Mouse (Mus musculus): Measurements from ENCODE around the gene Wfdc15a. TPM values are rescaled to one million over a fixed set of nuclear protein-coding genes. Genes with fewer than 3 reads are reported as not detected.

Wfdc15a gene
- polyA plus RNA-seq, 1 experiment from 2014 or later, result not detected

- no peak overlapping the region for H3K27ac ChIP-seq
- H3K9me3 ChIP-seq, result no peaks in the 10 kb centered on the region
- 80% methylated on average over 5 of the region's 5 CpGs for WGBS
- H3K4me1 ChIP-seq, result no peaks in the 10 kb centered on the region
- H3K4me3 ChIP-seq, result no peak overlapping the region
- no peak for ATAC-seq (ENCODE audit: low FRiP score, low read depth)
- H3K4me2 ChIP-seq (replicated peaks), result no peak overlapping the region
- H3K36me3 ChIP-seq, result no peaks in the 10 kb centered on the region
- H3K27me3 ChIP-seq, result no peaks in the 10 kb centered on the region
- H3K9ac ChIP-seq, result no peak overlapping the region
Observed at GRCm38 (mm10) chr2:164194959-164195630, 4.8 kb downstream of the Wfdc15a start.

DNA sequence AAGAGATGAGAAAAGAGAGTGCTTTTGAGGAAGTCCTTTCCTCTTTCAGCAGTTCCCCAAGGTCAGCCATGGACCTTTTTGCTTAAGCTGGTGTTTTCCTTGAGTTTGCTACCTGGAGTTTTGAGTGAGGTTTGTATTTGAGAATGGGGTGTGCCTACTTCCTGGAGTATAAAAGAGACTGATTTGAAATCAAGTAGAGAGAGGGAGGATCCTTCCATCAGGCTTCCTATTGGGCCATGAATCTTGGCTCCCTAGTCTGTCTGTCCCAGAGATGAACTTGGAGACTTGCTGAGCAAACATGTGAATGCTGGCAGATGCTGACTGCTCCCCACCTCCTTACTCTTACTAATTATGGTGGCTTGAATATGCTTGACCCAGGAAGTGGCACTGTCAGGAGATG is 7.7 kb downstream of the Wfdc15a start:
- Histone ChIP-seq H3K9ac (no peak overlapping the region), H3K36me3 (no peaks in the 10 kb centered on the region), H3K4me3 (no peak overlapping the region), H3K9me3 (no peaks in the 10 kb centered on the region), H3K4me1 (no peaks in the 10 kb centered on the region), H3K27ac (no peak overlapping the region), H3K4me2 (replicated peaks) (no peak overlapping the region), H3K27me3 (no peaks in the 10 kb centered on the region)
- no peak for ATAC-seq (ENCODE audit: low FRiP score, low read depth)

DNA sequence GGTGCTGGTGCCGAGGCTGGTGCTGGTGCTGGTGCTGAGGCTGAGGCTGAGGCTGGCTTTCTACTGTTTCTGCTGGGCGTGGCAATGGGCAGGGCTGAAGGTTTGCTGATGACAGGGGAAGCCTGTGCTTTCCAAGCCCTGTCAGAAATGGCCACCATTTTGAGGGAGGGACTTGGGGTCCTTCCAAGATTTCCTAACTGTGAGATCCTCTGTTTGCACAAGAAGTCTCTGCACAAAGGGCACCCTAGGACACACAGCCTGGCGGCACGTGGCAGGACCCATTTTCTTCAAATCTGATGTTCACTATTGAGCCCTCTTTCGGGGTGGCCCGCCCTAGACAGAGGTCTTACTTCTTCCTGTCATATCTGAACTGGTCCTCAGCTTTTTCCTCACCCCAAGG is 9.4 kb downstream of the Wfdc15a start, which contains the start of gene Wfdc12:
TSS of gene Wfdc12 (minus strand) at position 33 of the 400 bp plus-strand sequence.
- Histone ChIP-seq H3K4me3 (no peak within 1 kb of the TSS), H3K27ac (no peak within 1 kb of the TSS), H3K9ac (no peak within 1 kb of the TSS), H3K9me3 (no peaks in the 10 kb centered on the region), H3K4me2 (replicated peaks) (no peak within 1 kb of the TSS), H3K4me1 (no peaks in the 10 kb centered on the region), H3K36me3 (no peaks in the 10 kb centered on the region), H3K27me3 (no peaks in the 10 kb centered on the region)
- 90% methylated on average over 6 of the region's 6 CpGs for WGBS
- ATAC-seq (ENCODE audit: low FRiP score, low read depth), result no peak

- H3K9me3 ChIP-seq, result no peaks in the 10 kb centered on the region
- no peaks in the 10 kb centered on the region for H3K36me3 ChIP-seq
- no peak overlapping the region for H3K9ac ChIP-seq
- ATAC-seq (ENCODE audit: low FRiP score, low read depth), result no peak
- no peak overlapping the region for H3K4me3 ChIP-seq
- WGBS, result 28% methylated on average over 5 of the region's 5 CpGs
- no peaks in the 10 kb centered on the region for H3K27me3 ChIP-seq
- peaks cover 12% of the 10 kb centered on the region for H3K4me1 ChIP-seq
- no peak overlapping the region for H3K4me2 ChIP-seq (replicated peaks)
- H3K27ac ChIP-seq, result no peak overlapping the region
Observed at GRCm38 (mm10) chr2:164188722-164189121, 11.2 kb downstream of the Wfdc15a start.

- no peaks in the 10 kb centered on the region for H3K36me3 ChIP-seq
Observed at GRCm38 (mm10) chr2:164184145-164184719, 15.7 kb downstream of the Wfdc15a start.

GRCm38 (mm10) chr2:164183340-164183739 is 16.6 kb downstream of the Wfdc15a start:
- WGBS, result 59% methylated on average over 9 of the region's 9 CpGs
- Histone ChIP-seq H3K9ac (no peak overlapping the region), H3K4me2 (replicated peaks) (no peak overlapping the region), H3K36me3 (no peaks in the 10 kb centered on the region), H3K27ac (no peak overlapping the region), H3K27me3 (peaks cover 4% of the 10 kb centered on the region; the same call in 1 of the 2 replicates), H3K9me3 (no peaks in the 10 kb centered on the region), H3K4me3 (no peak overlapping the region), H3K4me1 (peaks cover 18% of the 10 kb centered on the region)
- no peak for ATAC-seq (ENCODE audit: low FRiP score, low read depth)

More at GRCm38 (mm10) chr2:164184145-164184719, 15.7 kb downstream of the Wfdc15a start:
- Histone ChIP-seq H3K4me3 (no peak overlapping the region), H3K4me1 (peaks cover 18% of the 10 kb centered on the region), H3K27me3 (no peaks in the 10 kb centered on the region; the same call in 1 of the 2 replicates), H3K9me3 (no peaks in the 10 kb centered on the region), H3K4me2 (replicated peaks) (no peak overlapping the region), H3K9ac (no peak overlapping the region), H3K27ac (peak overlapping the region; percentile 28; the same call in 1 of the 2 replicates)
- ATAC-seq (ENCODE audit: low FRiP score, low read depth), result no peak
- WGBS, result 43% methylated on average over 9 of the region's 9 CpGs

- WGBS, result 71% methylated on average over 7 of the region's 7 CpGs
- Histone ChIP-seq H3K27ac (no peak within 1 kb of the TSS), H3K9ac (no peak within 1 kb of the TSS), H3K4me2 (replicated peaks) (no peak within 1 kb of the TSS), H3K4me1 (peaks cover 18% of the 10 kb centered on the region), H3K4me3 (no peak within 1 kb of the TSS), H3K9me3 (no peaks in the 10 kb centered on the region), H3K27me3 (peaks cover 10% of the 10 kb centered on the region; the same call in 1 of the 2 replicates), H3K36me3 (no peaks in the 10 kb centered on the region)
- ATAC-seq (ENCODE audit: low FRiP score, low read depth), result no peak
Observed at GRCm38 (mm10) chr2:164182692-164183255, 17.2 kb downstream of the Wfdc15a start, which contains the start of gene Wfdc5. Gene Wfdc5 (minus strand): TSS chr2:164182742.

- no peak overlapping the region for H3K4me2 ChIP-seq (replicated peaks)
- WGBS, result 83% methylated on average over 4 of the region's 4 CpGs
- no peak overlapping the region for H3K27ac ChIP-seq
- H3K27me3 ChIP-seq, result peaks cover 13% of the 10 kb centered on the region; the same call in 1 of the 2 replicates
- H3K9ac ChIP-seq, result no peak overlapping the region
- no peaks in the 10 kb centered on the region for H3K36me3 ChIP-seq
- ATAC-seq (ENCODE audit: low FRiP score, low read depth), result no peak
- H3K4me3 ChIP-seq, result no peak overlapping the region
- no peaks in the 10 kb centered on the region for H3K9me3 ChIP-seq
- peaks cover 20% of the 10 kb centered on the region for H3K4me1 ChIP-seq
Observed at GRCm38 (mm10) chr2:164180770-164181169, 19.2 kb downstream of the Wfdc15a start.

DNA sequence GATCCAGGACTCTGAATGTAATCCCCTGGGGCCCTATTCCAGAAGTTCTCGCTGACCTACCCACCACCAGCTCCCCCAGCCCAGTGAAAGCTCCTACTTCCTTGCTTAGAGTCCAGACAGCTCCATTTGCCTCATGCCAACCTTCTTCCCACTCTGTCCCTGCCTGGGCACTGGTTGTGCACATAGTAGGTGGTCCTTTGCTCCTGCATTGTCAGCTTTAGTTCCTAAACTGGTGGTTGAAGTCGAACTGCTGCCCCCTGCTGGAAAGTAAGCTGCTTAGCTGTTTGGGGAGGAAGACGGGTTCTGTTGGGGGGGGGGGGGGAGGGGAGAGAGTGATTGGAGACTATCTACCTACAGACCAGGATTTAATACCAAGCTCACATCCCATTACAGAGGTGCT is 19.8 kb downstream of the Wfdc15a start:
- H3K9ac ChIP-seq, result no peak overlapping the region
- H3K27ac ChIP-seq, result no peak overlapping the region
- peaks cover 20% of the 10 kb centered on the region for H3K4me1 ChIP-seq
- H3K36me3 ChIP-seq, result no peaks in the 10 kb centered on the region
- WGBS, result 43% methylated on average over 3 of the region's 3 CpGs
- no peak for ATAC-seq (ENCODE audit: low FRiP score, low read depth)
- peaks cover 15% of the 10 kb centered on the region; the same call in 1 of the 2 replicates for H3K27me3 ChIP-seq
- H3K9me3 ChIP-seq, result no peaks in the 10 kb centered on the region
- no peak overlapping the region for H3K4me3 ChIP-seq
- H3K4me2 ChIP-seq (replicated peaks), result no peak overlapping the region

DNA sequence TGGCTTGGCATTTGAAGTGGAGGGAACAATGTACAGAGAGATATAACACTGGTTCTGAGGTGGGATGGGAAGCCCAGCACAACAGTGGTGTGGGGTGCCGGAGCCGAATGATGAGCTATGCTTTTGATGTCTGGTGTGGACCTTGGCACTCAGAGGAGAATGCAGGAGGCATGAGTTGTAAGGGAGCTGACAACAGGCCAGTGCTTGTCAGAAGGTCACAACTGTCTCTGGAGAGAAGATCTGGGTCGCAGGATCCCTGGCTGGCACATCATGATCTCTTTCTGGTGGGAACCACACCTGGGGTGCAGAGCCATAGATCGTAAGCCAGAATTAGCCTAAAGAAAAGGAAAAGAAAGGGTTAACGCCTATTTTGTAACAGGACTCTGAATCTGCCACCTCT is 22.1 kb downstream of the Wfdc15a start:
- Histone ChIP-seq H3K4me1 (peaks cover 8% of the 10 kb centered on the region), H3K36me3 (no peaks in the 10 kb centered on the region), H3K27ac (no peak overlapping the region), H3K9ac (no peak overlapping the region), H3K4me2 (replicated peaks) (no peak overlapping the region), H3K9me3 (no peaks in the 10 kb centered on the region), H3K27me3 (peaks cover 33% of the 10 kb centered on the region), H3K4me3 (no peak overlapping the region)
- no peak for ATAC-seq (ENCODE audit: low FRiP score, low read depth)
- WGBS, result 69% methylated on average over 5 of the region's 5 CpGs

DNA sequence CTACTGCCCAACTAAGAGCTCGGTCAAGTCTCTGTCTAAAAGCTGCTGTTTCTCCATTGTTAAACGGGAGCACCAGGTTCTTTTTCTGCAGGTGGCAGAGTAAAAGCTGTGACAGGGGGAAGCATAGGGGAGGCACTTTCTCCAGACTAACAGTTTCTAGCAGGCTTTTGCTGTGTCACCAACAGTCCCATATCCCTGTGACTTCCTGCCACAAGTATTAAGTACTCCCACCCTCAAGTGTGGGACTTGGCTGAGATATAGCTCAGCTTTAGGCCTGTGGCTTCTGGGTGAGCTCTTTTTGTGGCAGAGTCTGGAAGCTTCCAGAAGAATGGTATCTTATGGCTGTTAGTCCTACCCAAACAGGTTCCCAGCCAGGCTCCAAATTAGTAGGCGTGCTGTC is 24.1 kb downstream of the Wfdc15a start:
- peaks cover 52% of the 10 kb centered on the region for H3K27me3 ChIP-seq
- H3K9me3 ChIP-seq, result no peaks in the 10 kb centered on the region
- no peak overlapping the region for H3K4me3 ChIP-seq
- H3K9ac ChIP-seq, result no peak overlapping the region
- peaks cover 19% of the 10 kb centered on the region for H3K4me1 ChIP-seq
- no peaks in the 10 kb centered on the region for H3K36me3 ChIP-seq
- no peak for ATAC-seq (ENCODE audit: low FRiP score, low read depth)
- no peak overlapping the region for H3K4me2 ChIP-seq (replicated peaks)
- 79% methylated on average over 3 of the region's 3 CpGs for WGBS
- no peak overlapping the region for H3K27ac ChIP-seq

GRCm38 (mm10) chr2:164174649-164175395 is 25.1 kb downstream of the Wfdc15a start:
- no peak overlapping the region for H3K9ac ChIP-seq
- no peak overlapping the region for H3K27ac ChIP-seq
- H3K36me3 ChIP-seq, result no peaks in the 10 kb centered on the region
- ATAC-seq (ENCODE audit: low FRiP score, low read depth), result no peak
- H3K4me3 ChIP-seq, result no peak overlapping the region
- H3K27me3 ChIP-seq, result peaks cover 62% of the 10 kb centered on the region
- no peaks in the 10 kb centered on the region for H3K9me3 ChIP-seq
- no peak overlapping the region for H3K4me2 ChIP-seq (replicated peaks)
- peaks cover 28% of the 10 kb centered on the region for H3K4me1 ChIP-seq
- WGBS, result 73% methylated on average over 8 of the region's 8 CpGs

Measured in limb, embryonic 13.5 days (tissue).